Mouse (Mus musculus): ENCODE results near the gene Olfr294. TPM values are rescaled to one million over a fixed set of nuclear protein-coding genes. Genes with fewer than 3 reads are reported as not detected.

The Olfr294 gene
- polyA plus RNA-seq (2021; fragmentation: Nextera tagmentation), result not detected in 2 replicates
- long read RNA-seq, experiment 1, result 0 reads
- long read RNA-seq, experiment 2, result 0 reads

DNA sequence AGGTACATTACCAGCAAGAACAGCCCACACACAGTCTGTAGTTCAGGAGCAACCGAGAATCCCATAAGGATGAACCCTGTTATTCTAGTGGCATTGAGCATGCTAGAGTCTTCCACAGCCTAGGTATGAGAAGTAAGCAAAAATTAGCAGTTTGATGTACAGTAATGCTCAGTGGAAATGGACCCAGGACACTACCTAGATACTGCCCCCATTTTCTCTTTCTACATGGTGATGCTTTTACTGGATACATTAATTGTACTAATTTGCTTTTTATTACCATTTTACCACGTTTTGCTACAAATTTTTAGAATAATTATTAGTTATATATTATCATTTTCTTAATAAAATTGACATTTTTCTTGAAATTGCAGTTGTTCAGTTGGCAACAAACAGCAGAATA is at the start of gene Olfr294:
Gene Olfr294, minus strand, starts transcription at position 101 of the 400 bp plus-strand sequence.

DNA sequence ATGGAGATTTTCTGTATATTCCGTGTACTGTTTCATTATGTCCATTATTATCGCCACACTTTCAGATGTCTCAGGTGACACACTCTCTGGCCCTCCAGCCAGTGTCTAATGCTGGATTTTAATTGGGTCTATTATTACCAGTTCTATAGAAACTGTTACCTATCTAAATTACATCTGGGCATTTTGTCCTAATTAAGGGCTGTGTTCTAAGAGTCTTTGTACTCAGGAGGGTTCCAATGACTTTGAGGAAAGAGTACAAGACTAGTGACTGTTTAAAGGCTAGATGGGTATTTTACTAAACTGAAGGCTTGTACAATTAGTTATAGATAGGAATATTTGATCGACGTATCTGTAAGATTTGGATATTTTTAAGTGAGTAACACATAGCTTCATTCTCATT is 32.3 kb upstream of the Olfr294 start, which contains the start of gene Olfr293:
Gene Olfr293, plus strand, starts transcription at position 301 of the 400 bp plus-strand sequence.

GRCm38 (mm10) chr7:86583562-86583961 is 32.9 kb downstream of the Olfr294 start, which contains the start of gene Olfr295:
Olfr295 (plus strand) TSS chr7:86583862.

Other genes with a start within 250 kb of the Olfr294 start
- not detected in 2 replicates for gene Olfr305, start 249.7 kb downstream of the Olfr294 start, polyA plus RNA-seq (2021; fragmentation: Nextera tagmentation)
- gene Olfr304, start 230.0 kb downstream of the Olfr294 start, polyA plus RNA-seq (2021; fragmentation: Nextera tagmentation), result not detected in 2 replicates
- gene Olfr303, start 218.9 kb downstream of the Olfr294 start, polyA plus RNA-seq (2021; fragmentation: Nextera tagmentation), result not detected in 2 replicates
- not detected in 2 replicates for gene Olfr301, start 212.8 kb downstream of the Olfr294 start, polyA plus RNA-seq (2021; fragmentation: Nextera tagmentation)
- not detected in 2 replicates for gene Olfr299, start 156.7 kb downstream of the Olfr294 start, polyA plus RNA-seq (2021; fragmentation: Nextera tagmentation)
- not detected in 2 replicates for gene Olfr298, start 124.2 kb downstream of the Olfr294 start, polyA plus RNA-seq (2021; fragmentation: Nextera tagmentation)
- gene Olfr297, start 96.7 kb downstream of the Olfr294 start, polyA plus RNA-seq (2021; fragmentation: Nextera tagmentation), result not detected in 2 replicates
- not detected in 2 replicates for gene Olfr295, start 32.8 kb downstream of the Olfr294 start, polyA plus RNA-seq (2021; fragmentation: Nextera tagmentation)
- not detected in 2 replicates for gene Olfr293, start 32.4 kb upstream of the Olfr294 start, polyA plus RNA-seq (2021; fragmentation: Nextera tagmentation)
- not detected in 2 replicates for gene Olfr292, start 71.7 kb upstream of the Olfr294 start, polyA plus RNA-seq (2021; fragmentation: Nextera tagmentation)
- 3.3 and 3.7 TPM in 2 replicates for gene Folh1, start 159.3 kb upstream of the Olfr294 start, polyA plus RNA-seq (2021; fragmentation: Nextera tagmentation)
- not detected in 2 replicates for gene Vmn2r77, start 178.4 kb upstream of the Olfr294 start, polyA plus RNA-seq (2021; fragmentation: Nextera tagmentation)

All from layer of hippocampus, adult 6 months (tissue).